Mouse (Mus musculus): ENCODE results near the gene Gfy. TPM values are rescaled to one million over a fixed set of nuclear protein-coding genes. Genes with fewer than 3 reads are reported as not detected.

Gene Gfy
- not detected for total RNA-seq (2021)
- long read RNA-seq, experiment 1, result 0 reads
- long read RNA-seq, experiment 2, result 0 reads

DNA sequence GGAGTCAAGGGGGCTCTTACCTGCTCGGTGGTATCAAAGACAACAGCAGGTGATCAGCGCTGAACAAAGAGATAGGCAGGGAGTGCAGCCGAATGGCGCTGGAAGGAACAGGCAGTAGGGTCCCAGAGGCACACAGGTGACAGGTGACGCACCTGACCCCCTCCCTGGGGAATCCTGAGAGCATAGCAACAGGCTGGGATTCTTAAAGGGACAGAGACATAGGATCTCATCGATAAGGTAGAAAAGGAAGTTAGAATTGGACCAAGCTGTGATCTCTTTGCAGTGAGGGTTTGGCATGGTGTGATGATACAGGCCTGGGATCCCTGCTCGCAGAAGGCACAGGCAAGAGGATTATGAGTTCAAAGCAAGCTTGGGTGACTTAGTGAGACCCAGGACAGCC lies at the start of gene Gfy:
Gfy (minus strand) TSS at position 101 of the 400 bp plus-strand sequence.
- DNase-seq, result no peak
- intact Hi-C loops (cut with DNase I), result no loop called here

DNA sequence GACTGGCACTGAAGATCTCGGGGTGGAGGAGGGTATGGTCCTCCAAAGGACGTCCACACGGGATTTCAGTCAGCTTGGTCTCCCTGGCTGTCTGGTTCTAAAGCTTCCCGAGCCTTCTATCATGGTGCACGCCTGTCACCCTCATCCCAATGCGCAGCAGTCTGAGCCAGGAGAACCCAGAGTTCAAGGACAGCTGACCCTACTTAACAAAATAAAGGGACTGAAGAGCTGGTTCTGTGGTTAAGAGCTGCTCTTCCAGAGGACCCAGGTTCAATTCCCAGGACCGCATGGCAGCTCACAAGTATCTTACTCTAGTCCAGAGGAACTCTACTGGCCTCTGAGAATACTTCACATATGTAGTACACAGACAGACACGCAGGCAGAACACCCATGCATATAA lies 49.7 kb upstream of the Gfy start:
- intact Hi-C loops (cut with DNase I), result no loop called here
- DNase-seq, result no peak

DNA sequence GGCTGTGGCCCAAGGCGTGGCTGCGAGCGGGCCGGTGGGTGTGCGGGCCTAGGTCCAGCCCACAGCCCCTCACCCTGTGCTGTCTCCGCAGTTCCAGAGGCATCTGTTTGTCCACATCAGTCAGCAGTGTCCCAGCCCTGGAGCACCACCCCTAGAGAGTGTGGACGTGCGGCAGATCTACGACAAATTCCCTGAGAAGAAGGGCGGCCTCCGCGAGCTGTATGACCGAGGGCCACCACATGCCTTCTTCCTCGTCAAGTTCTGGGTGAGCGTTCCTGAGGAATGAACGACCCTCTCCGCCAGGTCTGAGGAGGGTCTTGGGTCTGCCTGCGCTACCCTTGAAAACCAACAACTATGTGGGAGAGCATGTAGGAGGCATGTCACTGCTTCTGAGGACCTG lies 49.2 kb upstream of the Gfy start:
- no peak for DNase-seq
- intact Hi-C loops (cut with DNase I), result no loop called here

DNA sequence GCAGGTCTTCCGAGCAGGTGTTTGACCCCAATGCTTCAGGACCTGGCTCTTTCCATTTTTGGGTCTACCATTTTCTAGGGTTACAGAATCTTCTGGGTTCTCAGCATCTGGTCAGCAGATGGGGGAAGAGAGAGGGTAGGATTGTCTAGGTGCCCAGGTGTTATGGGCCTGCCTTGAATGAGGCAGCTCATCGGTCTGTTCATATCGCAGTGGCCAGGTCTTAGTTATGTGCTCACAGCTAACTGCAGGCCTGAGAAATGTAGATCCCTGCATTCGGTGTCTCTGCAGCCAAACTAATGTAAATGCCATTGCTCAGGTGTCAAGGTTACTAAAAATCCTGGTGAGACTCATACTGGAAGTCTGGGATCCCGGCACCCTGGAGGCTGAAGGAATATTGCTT lies 47.1 kb upstream of the Gfy start:
- no peak for DNase-seq
- intact Hi-C loops (cut with DNase I), result no loop called here

DNA sequence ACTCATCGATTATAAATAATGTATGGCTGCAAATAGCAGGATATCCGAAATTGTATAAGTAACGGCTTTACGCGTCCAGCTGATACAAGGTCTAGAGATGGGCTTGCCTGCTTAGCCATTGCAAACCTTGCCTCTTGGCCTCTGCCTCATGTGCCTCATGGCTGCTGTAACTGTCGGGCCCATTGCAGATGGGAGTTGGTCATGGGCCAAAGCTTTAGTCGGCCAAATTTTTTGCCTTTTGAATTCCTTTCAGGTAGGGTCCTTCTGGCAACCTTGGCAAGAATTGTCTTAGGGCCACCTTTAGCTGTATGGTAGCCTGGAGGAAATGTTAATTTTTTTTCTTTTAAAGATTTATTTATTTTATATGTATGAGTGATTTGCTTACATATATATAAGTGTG lies 45.5 kb upstream of the Gfy start:
- DNase-seq, result no peak
- intact Hi-C loops (cut with DNase I), result no loop called here

DNA sequence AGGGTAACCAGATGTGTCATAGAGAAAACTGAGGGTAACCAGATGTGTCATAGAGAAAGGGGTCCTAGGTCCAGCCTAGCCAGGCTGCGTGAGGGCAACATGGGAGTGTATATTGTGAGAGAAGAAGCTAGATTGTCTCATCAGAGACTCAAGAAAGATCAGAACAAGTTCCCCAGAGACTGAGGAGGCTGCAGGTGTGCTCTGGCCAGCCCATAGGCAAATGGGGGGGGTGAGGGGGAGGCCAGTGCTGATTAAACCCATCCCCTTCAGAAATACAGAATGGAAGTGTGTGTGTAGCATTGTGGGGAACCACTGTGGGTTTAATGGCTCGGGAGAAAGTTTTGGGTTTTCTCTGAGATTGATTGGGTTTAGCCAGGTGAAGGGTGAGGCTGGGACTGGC lies 42.3 kb upstream of the Gfy start:
- no peak for DNase-seq
- intact Hi-C loops (cut with DNase I), result no loop called here

DNA sequence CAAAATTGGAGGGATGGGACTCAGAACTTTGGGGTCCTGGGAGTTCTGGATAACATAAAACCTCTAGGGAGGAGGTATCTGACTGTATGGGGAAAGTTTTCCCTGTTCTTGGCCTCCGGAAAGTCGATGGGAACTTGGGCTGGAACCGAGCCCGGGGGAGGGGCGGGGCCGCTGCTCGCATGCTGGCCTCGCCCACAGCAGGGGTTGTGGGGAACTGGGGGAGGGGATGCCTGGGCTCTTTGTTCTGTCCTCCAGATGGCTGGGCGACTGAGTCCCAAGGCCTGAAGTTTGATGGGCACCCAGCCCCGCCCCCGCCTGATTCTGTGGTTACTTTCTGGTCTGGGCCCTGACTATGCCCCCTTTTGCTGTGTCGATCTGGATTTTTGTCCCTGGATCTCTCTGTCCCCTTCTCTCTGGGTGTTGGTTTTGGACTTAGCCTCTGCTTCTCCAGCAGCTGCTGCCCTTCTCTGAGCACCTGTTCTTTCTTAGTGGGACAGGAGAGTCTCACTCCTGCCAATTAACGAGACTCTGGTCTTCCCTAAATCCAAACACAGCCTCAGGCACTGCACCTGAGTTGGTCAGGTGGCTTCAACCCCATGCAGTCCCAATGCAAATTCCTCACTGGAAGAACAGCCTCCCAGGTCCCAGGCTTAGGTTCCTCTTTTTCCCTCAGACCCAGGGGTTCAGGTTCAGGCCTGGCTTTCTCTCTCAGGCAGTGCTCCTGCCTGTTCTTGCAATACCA lies 37.2 kb upstream of the Gfy start:
- intact Hi-C loops (cut with DNase I), result no loop called here
- DNase-seq, result peak in 1 of 2 experiments; percentile 41

DNA sequence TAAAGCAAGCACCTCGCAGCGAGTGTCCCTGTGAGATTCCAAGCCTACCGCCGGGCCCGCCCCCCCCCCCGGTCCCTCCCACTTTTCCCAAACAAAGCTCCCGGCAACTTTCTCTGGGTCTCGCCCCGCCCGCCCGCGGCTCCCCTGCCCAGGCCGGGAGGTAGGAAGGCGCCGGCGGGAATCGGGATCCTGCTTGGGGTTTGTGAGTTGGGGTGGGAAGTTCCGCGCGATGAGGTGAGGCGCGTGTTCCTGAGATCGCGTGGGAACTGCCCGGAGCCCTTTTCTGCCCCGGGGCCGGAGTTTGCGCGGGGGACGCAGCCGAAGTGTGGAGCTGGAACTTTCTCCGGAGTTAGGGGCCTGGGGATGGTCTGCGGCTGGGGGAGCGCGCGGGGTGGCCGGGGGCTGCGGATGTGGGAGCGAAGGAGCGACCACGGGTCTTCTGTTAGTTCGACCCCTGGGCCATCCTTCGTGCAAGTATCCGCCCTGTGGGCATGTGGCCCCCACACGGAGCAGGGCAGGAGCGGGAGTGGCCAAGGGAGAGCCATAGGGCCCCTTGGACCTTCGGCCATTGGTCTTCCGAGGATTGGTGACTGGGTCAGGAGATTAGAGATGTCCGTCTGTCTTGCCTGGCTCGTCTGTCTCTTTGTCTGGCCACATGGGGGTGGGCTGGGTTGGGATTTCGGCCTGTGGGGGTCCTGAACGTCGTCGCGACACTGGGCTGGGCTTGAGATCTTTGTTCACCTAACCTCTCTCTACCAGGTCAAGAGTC lies 36.5 kb upstream of the Gfy start, which contains the start of gene Tead2:
Tead2 (plus strand) TSS at position 81 of the 769 bp plus-strand sequence.
- intact Hi-C loops (cut with DNase I), result no loop called here
- DNase-seq, result no peak

DNA sequence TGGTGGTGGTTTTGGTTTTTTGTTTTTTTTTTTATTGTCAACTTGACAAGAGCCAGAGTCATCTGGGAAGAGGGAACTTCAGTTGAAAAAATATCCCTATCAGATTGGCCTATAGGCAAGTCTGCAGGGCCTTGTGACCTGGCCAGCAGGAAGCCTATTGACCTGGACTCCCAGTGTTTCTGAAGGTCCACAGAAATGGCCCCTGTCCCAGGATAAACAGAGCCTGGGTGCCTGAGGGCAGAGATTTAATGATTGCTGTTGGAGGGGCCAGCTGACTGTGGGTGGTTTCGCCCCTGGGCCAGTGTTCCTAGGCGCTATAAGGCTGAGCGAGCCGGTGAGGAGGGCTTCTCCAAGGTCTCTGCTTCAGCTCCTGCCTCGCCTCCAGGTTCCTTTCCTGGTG lies 34.3 kb upstream of the Gfy start:
- DNase-seq, result no peak
- intact Hi-C loops (cut with DNase I), result no loop called here

DNA sequence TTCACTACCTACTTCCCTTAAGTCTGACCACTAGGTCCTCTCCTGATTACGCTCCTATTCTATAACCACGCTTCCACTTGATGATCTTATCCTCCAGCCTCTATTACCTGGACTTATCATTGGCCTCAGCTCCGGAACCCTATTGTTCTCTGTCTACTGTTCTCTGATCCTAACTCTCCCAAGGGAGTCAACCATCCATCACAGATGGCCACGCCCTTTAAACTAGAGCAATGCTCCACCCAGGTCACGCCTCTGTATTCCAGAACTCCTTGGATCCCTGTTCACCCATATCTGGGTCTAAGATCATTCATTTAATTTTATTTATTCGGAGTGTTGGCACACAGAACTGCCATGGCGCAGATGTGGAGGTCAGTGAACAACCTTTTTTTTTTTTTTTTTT lies 33.0 kb upstream of the Gfy start:
- intact Hi-C loops (cut with DNase I), result no loop called here
- DNase-seq, result no peak

DNA sequence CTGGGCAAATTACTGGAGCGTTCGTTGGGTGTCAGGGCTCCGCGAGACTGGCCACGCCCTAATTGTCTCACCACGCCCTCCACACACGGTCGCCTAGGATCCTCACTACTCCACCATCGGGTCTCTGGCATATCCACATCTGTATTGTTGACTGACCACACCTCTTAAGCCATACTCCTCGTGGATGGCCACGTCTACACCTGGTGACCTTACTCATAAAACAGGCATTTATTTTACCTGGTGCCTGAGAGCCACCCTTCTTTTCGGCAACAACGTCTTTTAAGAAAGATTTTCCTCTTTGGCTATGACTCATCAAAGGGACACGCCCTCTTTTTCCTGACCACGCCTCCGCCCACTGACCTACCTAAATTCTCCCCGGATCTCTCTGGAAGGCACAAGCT lies 32.5 kb upstream of the Gfy start, which contains the start of gene Dkkl1:
Dkkl1 (minus strand) TSS at position 297 of the 401 bp plus-strand sequence.
- DNase-seq, result no peak
- intact Hi-C loops (cut with DNase I), result no loop called here

DNA sequence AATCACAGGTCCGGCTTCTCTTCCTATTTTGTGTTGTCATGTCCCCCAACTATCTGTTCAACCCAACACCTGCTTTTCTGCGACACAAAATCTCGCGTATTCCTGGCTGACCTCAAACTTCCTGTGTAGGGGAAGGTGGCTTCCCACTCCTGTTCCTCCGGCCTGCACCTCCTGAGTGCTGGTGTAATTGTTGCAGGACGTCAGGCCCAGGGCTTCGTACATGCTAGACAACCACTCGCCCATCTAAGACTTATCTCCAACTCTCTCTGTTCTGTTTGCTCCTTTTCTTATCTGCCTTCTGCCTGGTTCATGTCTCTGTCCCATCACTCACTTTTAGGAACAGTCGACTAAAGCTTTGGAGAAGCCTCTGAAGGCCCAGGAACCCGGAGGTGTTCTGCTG lies 31.7 kb upstream of the Gfy start:
- DNase-seq, result no peak
- intact Hi-C loops (cut with DNase I), result no loop called here

DNA sequence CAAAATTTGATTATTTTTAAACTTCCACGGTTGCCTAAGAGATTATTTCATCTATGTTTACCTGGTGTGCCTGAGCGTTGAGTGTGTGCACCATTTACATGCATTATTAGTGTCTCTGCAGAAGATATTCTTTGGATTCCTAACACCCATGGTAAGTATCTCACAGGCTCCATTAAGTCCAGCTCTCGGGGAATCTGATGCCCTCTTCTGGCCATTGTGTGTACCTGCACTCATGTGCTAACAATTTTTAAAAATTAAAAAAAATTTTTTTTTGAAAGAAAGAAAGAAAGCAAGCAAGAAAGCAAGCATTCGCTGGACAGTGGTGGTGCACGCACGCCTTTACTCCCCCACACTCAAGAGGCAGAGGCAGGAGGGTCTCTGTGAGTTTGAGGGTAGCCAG lies 28.9 kb upstream of the Gfy start:
- intact Hi-C loops (cut with DNase I), result loop anchor here (5.0 kb wide), 1 partner anchor 64 kb away; no protein-coding TSS in a partner anchor
- no peak for DNase-seq

DNA sequence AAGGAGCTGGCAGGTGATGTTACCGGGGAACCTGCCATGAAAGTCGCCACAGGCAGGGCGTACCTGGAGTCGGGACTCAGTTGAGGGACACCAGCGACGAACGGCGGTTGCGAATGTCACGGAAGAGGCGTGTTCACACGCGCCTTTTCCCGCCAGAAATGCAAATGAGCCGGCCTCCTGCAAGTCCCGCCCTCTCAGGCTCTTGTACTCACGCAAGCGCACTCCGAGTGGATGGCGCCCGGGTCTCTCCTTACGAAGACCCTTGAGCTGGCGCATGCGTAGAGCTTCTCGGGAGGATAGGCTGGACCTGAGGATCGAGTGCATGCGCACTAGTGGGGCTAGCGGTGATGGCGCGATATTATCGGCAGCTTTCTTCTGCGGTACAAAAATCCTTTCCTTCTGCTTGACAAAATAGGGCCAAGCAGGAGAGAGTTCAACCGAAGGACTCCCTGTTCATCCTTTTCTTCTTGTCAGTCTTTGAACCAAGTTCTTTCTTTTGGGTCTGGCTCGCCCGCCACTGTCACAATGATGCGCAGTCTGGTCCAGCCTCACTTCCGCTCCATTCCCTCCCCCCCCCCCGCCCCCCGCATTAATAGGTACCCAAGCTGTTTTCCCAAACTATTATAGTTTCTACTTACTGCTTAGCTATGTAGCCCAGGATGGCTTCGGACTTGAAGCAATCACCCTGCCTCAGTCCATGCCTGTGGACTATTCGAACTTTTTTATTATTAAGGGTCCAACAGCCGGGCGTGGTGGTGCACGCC lies 25.2 kb upstream of the Gfy start, which contains the start of gene Ccdc155:
Ccdc155 (minus strand) TSS at position 513 of the 764 bp plus-strand sequence.
- DNase-seq, result peak; percentile 62 to 81
- intact Hi-C loops (cut with DNase I), result loop anchor here (5.0 kb wide), 1 partner anchor 68 kb away; no protein-coding TSS in a partner anchor

DNA sequence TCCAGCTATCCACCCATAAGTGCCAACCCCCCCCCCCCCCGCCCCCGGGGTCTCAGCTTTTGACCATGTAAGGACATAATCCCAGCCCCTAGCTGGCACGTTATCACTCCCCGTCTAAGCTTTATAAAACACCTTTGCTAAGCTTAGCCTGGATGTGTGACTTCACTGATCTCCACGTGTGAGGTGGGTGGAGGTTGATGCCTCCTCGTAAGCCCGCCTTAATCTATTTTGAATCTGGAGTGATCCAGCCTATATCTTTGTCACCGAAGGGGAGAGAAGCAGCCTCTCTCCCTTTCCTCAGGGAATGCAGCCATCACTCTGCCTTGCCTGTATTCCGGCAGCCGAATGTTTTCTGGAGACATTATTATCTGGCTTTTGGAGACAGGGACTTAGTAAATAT lies 23.3 kb upstream of the Gfy start:
- no peak for DNase-seq
- intact Hi-C loops (cut with DNase I), result no loop called here

DNA sequence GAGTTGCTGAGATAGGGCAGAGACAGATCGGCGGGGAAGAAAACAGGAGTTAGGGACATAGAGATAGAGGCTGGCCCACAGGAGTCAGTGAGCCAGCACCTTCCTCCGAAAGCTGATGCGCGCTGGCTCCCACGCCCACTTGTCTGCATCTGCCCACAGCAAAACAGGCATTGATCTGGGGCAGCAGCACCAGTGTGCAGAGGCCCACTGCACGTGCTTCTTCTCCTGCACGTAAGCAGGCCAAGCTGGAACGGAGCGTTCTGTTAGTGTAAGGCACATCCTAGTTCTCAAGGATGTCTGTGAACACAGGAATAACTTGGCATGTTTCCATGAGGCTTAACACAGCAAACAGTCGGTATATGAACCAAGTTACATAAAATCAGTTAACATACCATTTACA lies 19.6 kb upstream of the Gfy start:
- intact Hi-C loops (cut with DNase I), result loop anchor here (1.0 to 5.0 kb wide), 2 partner anchors 37 to 122 kb away; no protein-coding TSS in a partner anchor
- no peak for DNase-seq

DNA sequence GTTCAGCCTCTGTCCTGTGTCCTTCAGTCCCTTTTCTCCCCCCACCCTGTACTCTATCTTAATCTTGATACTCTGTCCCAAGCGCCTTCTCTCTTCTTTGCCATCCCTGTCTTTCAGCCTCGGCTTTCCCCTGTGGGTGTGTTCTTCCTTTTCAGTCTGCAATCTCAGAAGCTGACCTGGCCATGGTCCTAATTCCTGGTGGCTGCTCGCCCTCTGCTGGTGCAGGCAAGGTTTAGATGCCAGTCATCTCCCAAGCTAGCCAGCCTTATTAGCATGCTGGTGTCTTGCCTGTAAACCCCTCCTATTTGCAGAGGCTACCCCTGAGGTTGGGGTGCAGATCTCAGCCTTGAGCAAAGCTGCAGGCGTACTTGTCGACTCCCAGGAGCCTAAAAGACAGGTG lies 19.1 kb upstream of the Gfy start:
- intact Hi-C loops (cut with DNase I), result loop anchor here (1.0 to 5.0 kb wide), 2 partner anchors 36 to 121 kb away; no protein-coding TSS in a partner anchor
- peak; percentile 66 to 76 for DNase-seq

DNA sequence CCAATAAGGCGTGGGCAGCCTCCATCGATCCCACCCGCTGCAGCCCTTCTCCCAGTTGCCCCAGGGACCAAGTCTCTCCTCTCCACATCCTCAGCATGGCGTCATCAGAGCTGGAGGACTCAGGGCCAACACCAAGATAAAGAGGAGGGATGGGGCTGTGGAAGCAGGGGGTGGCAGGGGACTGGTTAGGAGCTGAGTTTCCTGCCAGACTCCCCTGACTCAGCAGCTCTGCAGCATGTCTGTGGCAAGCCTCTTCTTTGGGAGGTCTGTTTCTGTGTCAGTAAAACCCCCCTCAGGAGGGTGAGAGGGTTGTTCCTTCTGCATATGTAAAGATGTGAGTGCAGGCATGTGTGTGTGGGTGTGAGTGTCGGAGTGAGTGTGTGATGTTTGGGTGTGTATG lies 17.6 kb upstream of the Gfy start:
- no peak for DNase-seq
- intact Hi-C loops (cut with DNase I), result loop anchor here (5.0 kb wide), 1 partner anchor 120 kb away; no protein-coding TSS in a partner anchor

DNA sequence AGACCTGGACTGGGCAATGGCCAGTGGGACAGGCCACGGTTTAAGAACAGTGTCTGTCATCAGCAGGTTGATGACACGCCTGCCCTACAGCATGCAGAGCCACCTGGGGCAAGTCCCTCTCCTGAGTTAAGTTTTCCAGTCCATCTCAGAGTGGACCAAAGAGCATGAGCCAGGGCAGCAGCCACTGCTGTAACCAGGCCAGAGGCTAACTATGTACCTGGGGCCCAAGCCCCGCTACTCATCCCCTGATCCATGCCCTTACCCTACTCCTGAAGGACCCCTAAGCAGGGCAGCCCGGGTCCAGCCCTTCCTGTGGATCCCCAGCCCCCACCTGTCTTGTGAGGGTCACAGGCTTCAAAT lies 16.8 kb upstream of the Gfy start:
- intact Hi-C loops (cut with DNase I), result loop anchor here (5.0 kb wide), 1 partner anchor 119 kb away; no protein-coding TSS in a partner anchor
- no peak for DNase-seq

DNA sequence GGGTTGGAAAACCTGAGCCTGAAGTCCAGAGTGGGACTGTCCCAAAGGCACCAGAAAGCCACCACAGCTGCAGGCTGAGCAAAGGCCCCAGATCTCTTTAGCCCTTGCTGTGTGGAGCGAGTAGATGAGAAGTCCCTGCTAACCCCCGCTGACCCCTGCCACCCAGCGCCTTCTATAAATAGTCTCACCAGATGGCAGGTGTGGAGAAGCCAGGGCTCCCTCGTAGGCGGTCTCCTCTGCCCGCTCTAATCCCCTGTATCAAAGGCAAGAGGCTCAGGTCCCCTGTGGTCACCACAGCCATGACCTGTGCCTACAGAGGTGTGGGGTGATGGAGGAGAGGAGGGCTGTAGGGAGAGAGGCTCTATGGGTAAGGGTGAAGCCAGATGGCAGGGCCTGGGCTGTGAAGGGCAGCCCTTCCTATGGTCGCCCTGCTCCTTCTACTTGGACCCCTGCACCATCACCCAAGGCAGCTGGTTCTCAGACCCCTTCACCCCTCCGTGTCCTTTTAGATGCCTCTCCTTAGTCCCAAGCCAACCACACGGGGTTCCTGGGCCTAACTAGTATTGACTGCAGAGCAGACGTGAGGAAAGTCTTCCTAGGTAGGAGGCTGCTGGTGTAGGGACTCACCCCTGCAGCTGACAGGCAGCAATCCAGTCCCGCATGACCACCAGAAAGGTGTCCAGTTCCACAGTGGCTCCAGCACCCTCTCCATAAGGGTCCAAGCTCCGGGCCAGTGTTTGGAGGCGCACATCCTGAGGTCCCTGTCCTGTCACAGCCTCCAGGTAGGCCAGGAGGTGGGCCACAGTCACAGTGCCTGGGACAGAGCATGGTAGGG lies 16.2 kb upstream of the Gfy start:
- intact Hi-C loops (cut with DNase I), result loop anchor here (5.0 kb wide), 1 partner anchor 118 kb away; no protein-coding TSS in a partner anchor
- DNase-seq, result no peak
